Mouse (Mus musculus) lung, embryonic 14.5 days (tissue): ENCODE measurements around the gene Islr2. TPM values are rescaled to one million over a fixed set of nuclear protein-coding genes. Genes with fewer than 3 reads are reported as not detected.

Experiments used
- ATAC-seq: fragments of 200-750 bp; cut with Nextera tagmentation; 2 replicates; pipeline ENCODE4 v1.8.0; 2017; ENCODE audit warnings: mild to moderate bottlenecking, moderate TSS enrichment, moderate library complexity; ENCODE audit not compliant: insufficient read depth
- DNase-seq: peaks from one replicate; pipeline ENCODE4 v3.0.0-alpha.2; 2015
- H3K27ac ChIP-seq: fragments of 300-500 bp; sonication (generic); 2 replicates; pipeline ENCODE4 v1.5.1; 2014; ENCODE audit warnings: low read depth, mild to moderate bottlenecking, moderate library complexity
- H3K27me3 ChIP-seq: fragments of 300-500 bp; sonication (generic); 2 replicates; pipeline ENCODE4 v1.6.1; 2014; ENCODE audit warnings: low read length, control low read depth; ENCODE audit not compliant: insufficient read depth
- H3K36me3 ChIP-seq: fragments of 300-500 bp; sonication (generic); 2 replicates; pipeline ENCODE4 v1.6.1; 2014; ENCODE audit warnings: control low read depth; ENCODE audit not compliant: insufficient read depth
- H3K4me1 ChIP-seq: fragments of 300-500 bp; sonication (generic); 2 replicates; pipeline ENCODE4 v1.6.1; 2014; ENCODE audit warnings: antibody characterized with exemption, control low read depth; ENCODE audit not compliant: insufficient read depth
- H3K4me2 ChIP-seq: fragments of 300-500 bp; sonication (generic); 2 replicates; pipeline ENCODE4 v1.6.1; 2014; ENCODE audit warnings: mild to moderate bottlenecking
- H3K4me3 ChIP-seq: fragments of 300-500 bp; sonication (generic); 2 replicates; pipeline ENCODE4 v1.5.1; 2014; ENCODE audit warnings: low read depth, low read length
- H3K9ac ChIP-seq: fragments of 300-500 bp; sonication (generic); 2 replicates; pipeline ENCODE4 v1.6.1; 2014
- H3K9me3 ChIP-seq: fragments of 300-500 bp; sonication (generic); 2 replicates; pipeline ENCODE4 v1.6.1; 2016; ENCODE audit warnings: low read depth, low read length, control low read depth
- CTCF ChIP-seq: IDR thresholded peaks from 2 replicates; pipeline ENCODE4 v1.5.1; 2016; ENCODE audit warnings: antibody characterized with exemption, low read depth
- WGBS: fragments of 180-500 bp; shearing (Covaris S2); extraction: QIAGEN DNeasy Blood & Tissue Kit; methylation state at CpG from one replicate; pipeline ENCODE4 v1.1.7; 2014; 5-methylcytosine and 5-hydroxymethylcytosine counted together
- microRNA-seq: library from miRNA; unstranded; fragments of <30 nt; microRNA quantifications from one replicate; pipeline ENCODE4, GENCODE M21; 2016; ENCODE audit warnings: borderline number of aligned reads
- polyA plus RNA-seq: library from polyadenylated mRNA; unstranded; fragments of >200 nt; fragmentation: Nextera tagmentation; extraction: Ambion mirVana; gene quantifications from 2 replicates; pipeline ENCODE4 v1.2.1, GENCODE M21; 2014

Gene Islr2
- polyA plus RNA-seq, 1 experiment from 2014 or later, result not detected

- Histone ChIP-seq H3K27ac (no peak overlapping the region), H3K4me2 (no peak overlapping the region), H3K4me1 (peaks cover 29% of the 10 kb centered on the region), H3K36me3 (peaks cover 12% of the 10 kb centered on the region; the same call in 1 of the 2 replicates), H3K9me3 (no peaks in the 10 kb centered on the region), H3K9ac (no peak overlapping the region), H3K4me3 (no peak overlapping the region), H3K27me3 (no peaks in the 10 kb centered on the region)
- WGBS, result 69% methylated on average over 4 of the region's 4 CpGs
- no peak for DNase-seq
- ATAC-seq, result no peak
- peak; percentile 42 for TF ChIP-seq CTCF
Observed at GRCm38 (mm10) chr9:58150733-58151361, 53.3 kb downstream of the Islr2 start.

GRCm38 (mm10) chr9:58148806-58149205 is 55.3 kb downstream of the Islr2 start:
- Histone ChIP-seq H3K27ac (no peak overlapping the region), H3K4me3 (no peak overlapping the region), H3K9ac (no peak overlapping the region), H3K36me3 (peaks cover 12% of the 10 kb centered on the region; the same call in 1 of the 2 replicates), H3K9me3 (no peaks in the 10 kb centered on the region), H3K4me1 (peaks cover 9% of the 10 kb centered on the region; the same call in 1 of the 2 replicates), H3K27me3 (no peaks in the 10 kb centered on the region), H3K4me2 (no peak overlapping the region)
- TF ChIP-seq CTCF, result no peak
- no peak for DNase-seq
- ATAC-seq, result no peak
- 54% methylated on average over 2 of the region's 2 CpGs for WGBS

Small RNA genes within 50 kb of the gene (microRNA-seq; reads per million reads assigned to microRNA genes)
- gene Mir6385, result not detected

Other genes with a start within 250 kb of the Islr2 start
- 0.13 and 0.69 TPM in 2 replicates for gene Cyp11a1, start 197.9 kb downstream of the Islr2 start, polyA plus RNA-seq
- gene Stra6, start 140.5 kb downstream of the Islr2 start, polyA plus RNA-seq, result 3.4 and 4.0 TPM in 2 replicates
- gene Ccdc33, start 85.5 kb downstream of the Islr2 start, polyA plus RNA-seq, result not detected in 2 replicates
- 56.9 and 60.2 TPM in 2 replicates for gene Islr, start within 50 bp of the Islr2 start, polyA plus RNA-seq
- 21.4 and 23.2 TPM in 2 replicates for gene Pml, start 45.5 kb upstream of the Islr2 start, polyA plus RNA-seq
- 23.2 and 27.1 TPM in 2 replicates for gene Stoml1, start 48.8 kb upstream of the Islr2 start, polyA plus RNA-seq
- gene Loxl1, start 108.9 kb upstream of the Islr2 start, polyA plus RNA-seq, result 34.4 and 37.1 TPM in 2 replicates
- not detected in 2 replicates for gene Tbc1d21, start 166.1 kb upstream of the Islr2 start, polyA plus RNA-seq